Mouse (Mus musculus) midbrain, embryonic 14.5 days (tissue): Measurements from ENCODE around the gene Krtap3-2. TPM values are rescaled to one million over a fixed set of nuclear protein-coding genes. Genes with fewer than 3 reads are reported as not detected.
A peak's percentile ranks its signal among the peaks of the same experiment; 100 is the strongest.

ENCODE experiments used
- ATAC-seq: fragments of 200-750 bp; cut with Nextera tagmentation; 2 replicates; pipeline ENCODE4 v1.8.0; 2017; ENCODE audit warnings: moderate number of reproducible peaks, moderate library complexity; ENCODE audit not compliant: low FRiP score, low TSS enrichment
- DNase-seq: peaks from one replicate; pipeline ENCODE4 v3.0.0-alpha.2; 2015
- H3K27ac ChIP-seq: fragments of 300-500 bp; sonication (generic); replicated peaks from 2 replicates; pipeline ENCODE4 v1.5.1; 2014; ENCODE audit warnings: mild to moderate bottlenecking, low read depth, low read length, moderate library complexity
- H3K27me3 ChIP-seq: fragments of 300-500 bp; sonication (generic); 2 replicates; pipeline ENCODE4 v1.6.1; 2014; ENCODE audit warnings: low read length, control low read depth, mixed read lengths; ENCODE audit not compliant: control insufficient read depth, insufficient read depth
- H3K36me3 ChIP-seq: fragments of 300-500 bp; sonication (generic); 2 replicates; pipeline ENCODE4 v1.6.1; 2014; ENCODE audit warnings: low read length, control low read depth; ENCODE audit not compliant: control insufficient read depth, insufficient read depth
- H3K4me1 ChIP-seq: fragments of 300-500 bp; sonication (generic); 2 replicates; pipeline ENCODE4 v1.6.1; 2014; ENCODE audit warnings: mild to moderate bottlenecking, antibody characterized with exemption, low read length, control low read depth; ENCODE audit not compliant: control insufficient read depth, insufficient read depth
- H3K4me2 ChIP-seq: fragments of 300-500 bp; sonication (generic); 2 replicates; pipeline ENCODE4 v1.6.1; 2014; ENCODE audit warnings: mild to moderate bottlenecking, low read length, moderate library complexity
- H3K4me3 ChIP-seq: fragments of 300-500 bp; sonication (generic); replicated peaks from 2 replicates; pipeline ENCODE4 v1.5.1; 2014; ENCODE audit warnings: low read depth, low read length
- H3K9ac ChIP-seq: fragments of 300-500 bp; sonication (generic); replicated peaks from 2 replicates; pipeline ENCODE4 v1.6.1; 2014; ENCODE audit warnings: mild to moderate bottlenecking, low read length, moderate library complexity
- H3K9me3 ChIP-seq: fragments of 300-500 bp; sonication (generic); 2 replicates; pipeline ENCODE4 v1.6.1; 2016; ENCODE audit warnings: low read length, control low read depth, mixed read lengths; ENCODE audit not compliant: control insufficient read depth
- WGBS: fragments of 180-500 bp; shearing (Covaris S2); extraction: QIAGEN DNeasy Blood & Tissue Kit; methylation state at CpG from one replicate; pipeline ENCODE4 v1.1.7; 2014; 5-methylcytosine and 5-hydroxymethylcytosine counted together
- polyA plus RNA-seq: library from polyadenylated mRNA; unstranded; fragments of >200 nt; fragmentation: Nextera tagmentation; extraction: Ambion mirVana; gene quantifications from 2 replicates; pipeline ENCODE4 v1.2.1, GENCODE M21; 2014

Krtap3-2 gene
- polyA plus RNA-seq, 1 experiment from 2014 or later, result not detected

- Histone ChIP-seq H3K27me3 (no peaks in the 10 kb centered on the region), H3K27ac (no peak overlapping the region), H3K4me1 (no peaks in the 10 kb centered on the region), H3K4me3 (no peak overlapping the region), H3K36me3 (no peaks in the 10 kb centered on the region), H3K4me2 (no peak overlapping the region), H3K9me3 (no peaks in the 10 kb centered on the region), H3K9ac (no peak overlapping the region)
- 73% methylated on average over 9 of the region's 9 CpGs for WGBS
- no peak for ATAC-seq
- peak; percentile 51 for DNase-seq
Observed at GRCm38 (mm10) chr11:99539721-99540120, 16.9 kb downstream of the Krtap3-2 start.

- Histone ChIP-seq H3K4me2 (no peak within 1 kb of the TSS), H3K4me1 (no peaks in the 10 kb centered on the region), H3K27ac (no peak within 1 kb of the TSS), H3K36me3 (no peaks in the 10 kb centered on the region), H3K9ac (no peak within 1 kb of the TSS), H3K9me3 (no peaks in the 10 kb centered on the region), H3K4me3 (no peak within 1 kb of the TSS), H3K27me3 (no peaks in the 10 kb centered on the region)
- no peak for DNase-seq
- 90% methylated on average over 13 of the region's 13 CpGs for WGBS
- no peak for ATAC-seq
Observed at GRCm38 (mm10) chr11:99521288-99521860, 35.3 kb downstream of the Krtap3-2 start, which contains the start of gene Krt39. Gene Krt39 (minus strand): TSS chr11:99521338.

GRCm38 (mm10) chr11:99514098-99514497, 42.6 kb downstream of the Krtap3-2 start:
- WGBS, result 89% methylated on average over 8 of the region's 8 CpGs
- H3K4me3 ChIP-seq, result no peak overlapping the region
- no peaks in the 10 kb centered on the region for H3K36me3 ChIP-seq
- ATAC-seq (no peak), DNase-seq (no peak)
- H3K4me2 ChIP-seq, result no peak overlapping the region
- no peaks in the 10 kb centered on the region for H3K27me3 ChIP-seq
- H3K27ac ChIP-seq, result no peak overlapping the region
- H3K9me3 ChIP-seq, result no peaks in the 10 kb centered on the region
- no peaks in the 10 kb centered on the region for H3K4me1 ChIP-seq
- H3K9ac ChIP-seq, result no peak overlapping the region

Other genes starting within 250 kb of the Krtap3-2 start
- gene Krt25, start 233.9 kb downstream of the Krtap3-2 start, polyA plus RNA-seq, result 0.11 TPM in 1 of 2 replicates, not detected in the other
- 0.28 and 0.51 TPM in 2 replicates for gene Krt26, start 218.9 kb downstream of the Krtap3-2 start, polyA plus RNA-seq
- not detected in 2 replicates for gene Krt27, start 205.7 kb downstream of the Krtap3-2 start, polyA plus RNA-seq
- gene Krt28, start 181.9 kb downstream of the Krtap3-2 start, polyA plus RNA-seq, result 0.17 and 0.26 TPM in 2 replicates
- 33.8 and 37.9 TPM in 2 replicates for gene Krt10, start 167.5 kb downstream of the Krtap3-2 start, polyA plus RNA-seq
- gene Krt12, start 134.6 kb downstream of the Krtap3-2 start, polyA plus RNA-seq, result not detected in 2 replicates
- gene Krt20, start 118.7 kb downstream of the Krtap3-2 start, polyA plus RNA-seq, result 0.11 TPM in 1 of 2 replicates, not detected in the other
- gene Krt23, start 63.7 kb downstream of the Krtap3-2 start, polyA plus RNA-seq, result 0.39 TPM in 1 of 2 replicates, not detected in the other
- gene Krt39, start 35.5 kb downstream of the Krtap3-2 start, polyA plus RNA-seq, result not detected in 2 replicates
- gene Krt40, start 13.7 kb downstream of the Krtap3-2 start, polyA plus RNA-seq, result not detected in 2 replicates
- gene Krtap3-3, start 6.0 kb downstream of the Krtap3-2 start, polyA plus RNA-seq, result not detected in 2 replicates
- not detected in 2 replicates for gene Gm11939, start 2.6 kb upstream of the Krtap3-2 start, polyA plus RNA-seq
- gene Krtap3-1, start 9.8 kb upstream of the Krtap3-2 start, polyA plus RNA-seq, result not detected in 2 replicates
- not detected in 2 replicates for gene Krtap1-5, start 24.2 kb upstream of the Krtap3-2 start, polyA plus RNA-seq
- not detected in 2 replicates for gene Krtap1-4, start 26.8 kb upstream of the Krtap3-2 start, polyA plus RNA-seq
- gene Krtap1-3, start 34.5 kb upstream of the Krtap3-2 start, polyA plus RNA-seq, result not detected in 2 replicates
- gene Krtap9-3, start 41.3 kb upstream of the Krtap3-2 start, polyA plus RNA-seq, result not detected in 2 replicates
- gene Gm11938, start 46.5 kb upstream of the Krtap3-2 start, polyA plus RNA-seq, result not detected in 2 replicates
- not detected in 2 replicates for gene Gm11937, start 53.3 kb upstream of the Krtap3-2 start, polyA plus RNA-seq
- not detected in 2 replicates for gene Krtap2-4, start 58.0 kb upstream of the Krtap3-2 start, polyA plus RNA-seq
- not detected in 2 replicates for gene Gm11562, start 63.6 kb upstream of the Krtap3-2 start, polyA plus RNA-seq
- gene Krtap4-1, start 71.4 kb upstream of the Krtap3-2 start, polyA plus RNA-seq, result not detected in 2 replicates
- gene Krtap4-2, start 78.2 kb upstream of the Krtap3-2 start, polyA plus RNA-seq, result not detected in 2 replicates
- gene Krtap4-7, start 87.2 kb upstream of the Krtap3-2 start, polyA plus RNA-seq, result not detected in 2 replicates
- not detected in 2 replicates for gene Gm11555, start 93.4 kb upstream of the Krtap3-2 start, polyA plus RNA-seq
- not detected in 2 replicates for gene Gm11563, start 102.1 kb upstream of the Krtap3-2 start, polyA plus RNA-seq
- gene Krtap4-6, start 109.1 kb upstream of the Krtap3-2 start, polyA plus RNA-seq, result not detected in 2 replicates
- not detected in 2 replicates for gene Gm14190, start 133.9 kb upstream of the Krtap3-2 start, polyA plus RNA-seq
- not detected in 2 replicates for gene Gm14180, start 177.4 kb upstream of the Krtap3-2 start, polyA plus RNA-seq
- not detected in 2 replicates for gene Gm11595, start 216.1 kb upstream of the Krtap3-2 start, polyA plus RNA-seq
- gene Krtap4-8, start 223.9 kb upstream of the Krtap3-2 start, polyA plus RNA-seq, result not detected in 2 replicates
- gene Krtap4-9, start 228.3 kb upstream of the Krtap3-2 start, polyA plus RNA-seq, result not detected in 2 replicates
- not detected in 2 replicates for gene Gm11596, start 236.6 kb upstream of the Krtap3-2 start, polyA plus RNA-seq
- gene Gm11569, start 242.1 kb upstream of the Krtap3-2 start, polyA plus RNA-seq, result not detected in 2 replicates
- gene Gm11554, start 247.6 kb upstream of the Krtap3-2 start, polyA plus RNA-seq, result not detected in 2 replicates